Mouse (Mus musculus) liver, postnatal 0 days (tissue): ENCODE measurements around the gene Nat8f5.

ENCODE experiments used
- CTCF ChIP-seq: sonication (generic); IDR thresholded peaks from 2 replicates; pipeline ENCODE4 v1.5.1; 2016; ENCODE audit warnings: antibody characterized with exemption, low read depth
- EP300 ChIP-seq: IDR thresholded peaks from 2 replicates; pipeline ENCODE4 v1.6.1; 2016; ENCODE audit warnings: antibody characterized with exemption, low read depth, mild to moderate bottlenecking

DNA sequence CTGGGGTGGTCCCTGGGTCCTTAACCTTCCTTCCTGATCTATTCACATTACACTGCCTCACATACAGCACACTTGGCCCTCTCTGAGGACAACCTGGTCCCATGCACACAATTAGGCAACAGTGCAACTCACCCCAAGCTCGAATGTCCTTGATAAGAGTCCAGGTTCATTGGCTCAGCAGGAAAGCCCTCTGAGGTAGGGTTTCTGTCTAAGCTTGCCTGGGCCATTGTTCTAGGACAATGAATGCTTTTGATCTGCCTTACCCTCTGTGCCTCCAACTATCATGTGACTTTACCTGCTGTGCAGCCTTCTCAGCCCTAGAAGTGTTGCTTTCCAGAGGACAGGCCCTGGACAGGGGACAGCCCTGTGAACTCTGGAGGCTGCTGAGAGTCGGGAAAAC is 28.5 kb upstream of the Nat8f5 start:
- no peak for TF ChIP-seq CTCF
- no peak for TF ChIP-seq EP300
